Mouse (Mus musculus): ENCODE measurements at regions not wholly inside any gene's neighbourhood (a gene's known extent, or its start where the extent isn't known, plus 50 kb on each side); places are given as distances from the start of the nearest gene placed in this dataset.

DNA sequence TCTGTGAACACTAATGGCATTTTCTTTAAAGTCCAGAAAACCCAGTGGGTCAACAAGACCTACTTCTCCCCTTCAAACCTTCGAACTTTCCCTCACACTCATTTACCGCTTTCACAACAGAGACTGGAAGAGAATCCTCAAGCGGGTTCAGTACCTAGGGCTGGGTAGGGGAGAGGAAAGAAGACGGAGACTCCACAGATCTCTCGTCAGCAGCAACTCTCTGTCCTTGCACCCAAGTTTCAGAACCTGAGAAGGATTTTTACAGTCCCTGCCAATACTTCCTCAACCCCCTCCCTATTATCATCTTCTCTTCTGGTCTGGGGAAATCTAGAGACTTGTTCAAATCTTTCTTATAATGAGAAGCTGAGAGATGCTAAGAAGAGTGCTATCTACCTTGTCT lies 331.9 kb downstream of the Tns1 start:
- Histone ChIP-seq H3K4me1 (ENCODE audit: control insufficient read depth, insufficient read depth, low read length) (no peaks in the 10 kb centered on the region), H3K27me3 (ENCODE audit: control insufficient read depth, insufficient read depth, low read length) (no peaks in the 10 kb centered on the region), H3K27ac (ENCODE audit: low read length) (no peak overlapping the region), H3K4me3 (ENCODE audit: low read length) (no peak overlapping the region), H3K9ac (ENCODE audit: low read length) (no peak overlapping the region), H3K36me3 (ENCODE audit: control insufficient read depth, insufficient read depth) (no peaks in the 10 kb centered on the region), H3K4me2 (ENCODE audit: low read depth, low read length) (no peak overlapping the region), H3K9me3 (replicated peaks; ENCODE audit: control insufficient read depth, low read length) (no peaks in the 10 kb centered on the region)
- no peak for ATAC-seq (replicated peaks; ENCODE audit: extremely low read depth, insufficient read depth, low FRiP score)
- 91% methylated on average over 5 of the region's 5 CpGs for WGBS

- no peak overlapping the region for H3K27ac ChIP-seq (ENCODE audit: low read length)
These were observed 336.6 kb downstream of the Tns1 start for GRCm38 (mm10) chr1:73787666-73788065.

DNA sequence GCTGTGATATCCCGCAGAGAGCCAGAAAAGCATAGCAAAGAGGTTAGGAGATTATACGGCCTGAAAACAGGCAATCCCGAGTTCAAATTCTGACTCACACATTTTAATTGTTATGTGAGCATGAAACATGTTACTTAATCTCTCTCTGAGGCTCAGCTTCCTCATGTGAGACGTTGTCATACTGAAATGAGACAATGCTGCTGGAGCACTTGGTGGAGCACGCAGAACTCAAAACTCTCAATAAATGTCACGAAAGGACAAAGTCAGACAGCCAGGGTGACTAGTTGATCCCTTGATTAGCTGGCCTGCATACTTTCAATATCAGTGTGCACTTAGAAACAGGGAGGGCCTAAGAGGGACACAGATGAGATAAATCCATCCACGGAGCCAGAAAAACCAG lies 337.0 kb downstream of the Tns1 start:
- Histone ChIP-seq H3K36me3 (ENCODE audit: control insufficient read depth, insufficient read depth) (no peaks in the 10 kb centered on the region), H3K9me3 (replicated peaks; ENCODE audit: control insufficient read depth, low read length) (no peaks in the 10 kb centered on the region), H3K4me2 (ENCODE audit: low read depth, low read length) (no peak overlapping the region), H3K4me1 (ENCODE audit: control insufficient read depth, insufficient read depth, low read length) (no peaks in the 10 kb centered on the region), H3K4me3 (ENCODE audit: low read length) (no peak overlapping the region), H3K27me3 (ENCODE audit: control insufficient read depth, insufficient read depth, low read length) (no peaks in the 10 kb centered on the region), H3K27ac (ENCODE audit: low read length) (no peak overlapping the region), H3K9ac (ENCODE audit: low read length) (no peak overlapping the region)
- no peak for ATAC-seq (replicated peaks; ENCODE audit: extremely low read depth, insufficient read depth, low FRiP score)
- 67% methylated on average over 7 of the region's 7 CpGs for WGBS

More at GRCm38 (mm10) chr1:73787666-73788065, 336.6 kb downstream of the Tns1 start:
- Histone ChIP-seq H3K9ac (ENCODE audit: low read length) (no peak overlapping the region), H3K9me3 (replicated peaks; ENCODE audit: control insufficient read depth, low read length) (no peaks in the 10 kb centered on the region), H3K27me3 (ENCODE audit: control insufficient read depth, insufficient read depth, low read length) (no peaks in the 10 kb centered on the region), H3K4me1 (ENCODE audit: control insufficient read depth, insufficient read depth, low read length) (no peaks in the 10 kb centered on the region), H3K4me2 (ENCODE audit: low read depth, low read length) (no peak overlapping the region), H3K4me3 (ENCODE audit: low read length) (no peak overlapping the region), H3K36me3 (ENCODE audit: control insufficient read depth, insufficient read depth) (no peaks in the 10 kb centered on the region)
- no peak for ATAC-seq (replicated peaks; ENCODE audit: extremely low read depth, insufficient read depth, low FRiP score)
- WGBS: 74% methylated on average over 2 of the region's 2 CpGs

GRCm38 (mm10) chr1:73783303-73783702 lies 340.9 kb downstream of the Tns1 start:
- ATAC-seq (replicated peaks; ENCODE audit: extremely low read depth, insufficient read depth, low FRiP score): no peak
- no peaks in the 10 kb centered on the region for H3K9me3 ChIP-seq (replicated peaks; ENCODE audit: control insufficient read depth, low read length)
- 89% methylated on average over 2 of the region's 2 CpGs for WGBS

DNA sequence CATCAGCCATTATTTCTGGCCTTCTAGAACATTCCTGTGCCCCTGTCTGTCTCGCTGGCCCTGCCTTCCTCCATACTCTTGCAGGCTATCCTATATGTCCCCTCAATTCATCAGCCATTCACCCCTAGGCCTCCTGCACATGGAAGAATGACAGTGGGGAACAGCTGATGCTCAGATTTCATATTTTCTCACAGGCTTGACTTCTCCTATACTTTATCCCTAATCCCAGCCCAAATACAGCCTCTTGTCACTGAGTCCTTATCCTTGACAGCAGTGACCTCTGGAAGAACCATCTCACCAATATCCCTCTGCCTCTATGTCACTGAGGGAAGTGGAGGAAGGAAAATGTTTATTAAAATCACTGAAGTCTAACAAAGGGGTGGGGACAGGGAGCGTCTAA lies 341.4 kb downstream of the Tns1 start:
- WGBS: 73% methylated on average over 2 of the region's 2 CpGs
- H3K36me3 ChIP-seq (ENCODE audit: control insufficient read depth, insufficient read depth): no peaks in the 10 kb centered on the region
- H3K9me3 ChIP-seq (replicated peaks; ENCODE audit: control insufficient read depth, low read length): no peaks in the 10 kb centered on the region
- no peaks in the 10 kb centered on the region for H3K4me1 ChIP-seq (ENCODE audit: control insufficient read depth, insufficient read depth, low read length)
- no peak overlapping the region for H3K9ac ChIP-seq (ENCODE audit: low read length)
- no peak for ATAC-seq (replicated peaks; ENCODE audit: extremely low read depth, insufficient read depth, low FRiP score)
- H3K4me2 ChIP-seq (ENCODE audit: low read depth, low read length): no peak overlapping the region
- no peak overlapping the region for H3K27ac ChIP-seq (ENCODE audit: low read length)
- no peaks in the 10 kb centered on the region for H3K27me3 ChIP-seq (ENCODE audit: control insufficient read depth, insufficient read depth, low read length)
- no peak overlapping the region for H3K4me3 ChIP-seq (ENCODE audit: low read length)

More at GRCm38 (mm10) chr1:73783303-73783702, 340.9 kb downstream of the Tns1 start:
- H3K4me2 ChIP-seq (ENCODE audit: low read depth, low read length): no peak overlapping the region
- H3K9ac ChIP-seq (ENCODE audit: low read length): no peak overlapping the region
- no peaks in the 10 kb centered on the region for H3K4me1 ChIP-seq (ENCODE audit: control insufficient read depth, insufficient read depth, low read length)
- H3K4me3 ChIP-seq (ENCODE audit: low read length): no peak overlapping the region
- H3K27ac ChIP-seq (ENCODE audit: low read length): no peak overlapping the region
- H3K27me3 ChIP-seq (ENCODE audit: control insufficient read depth, insufficient read depth, low read length): no peaks in the 10 kb centered on the region
- no peaks in the 10 kb centered on the region for H3K36me3 ChIP-seq (ENCODE audit: control insufficient read depth, insufficient read depth)

- H3K4me1 ChIP-seq (ENCODE audit: control insufficient read depth, insufficient read depth, low read length): no peaks in the 10 kb centered on the region
- H3K9ac ChIP-seq (ENCODE audit: low read length): no peak overlapping the region
- H3K27me3 ChIP-seq (ENCODE audit: control insufficient read depth, insufficient read depth, low read length): no peaks in the 10 kb centered on the region
- no peaks in the 10 kb centered on the region for H3K36me3 ChIP-seq (ENCODE audit: control insufficient read depth, insufficient read depth)
- ATAC-seq (replicated peaks; ENCODE audit: extremely low read depth, insufficient read depth, low FRiP score): no peak
- no peak overlapping the region for H3K27ac ChIP-seq (ENCODE audit: low read length)
- H3K4me3 ChIP-seq (ENCODE audit: low read length): no peak overlapping the region
- 59% methylated on average over 5 of the region's 5 CpGs for WGBS
- H3K4me2 ChIP-seq (ENCODE audit: low read depth, low read length): no peak overlapping the region
- no peaks in the 10 kb centered on the region for H3K9me3 ChIP-seq (replicated peaks; ENCODE audit: control insufficient read depth, low read length)
These were observed 352.5 kb downstream of the Tns1 start for GRCm38 (mm10) chr1:73771773-73772172.

GRCm38 (mm10) chr1:73770631-73771030 lies 353.6 kb downstream of the Tns1 start:
- Histone ChIP-seq H3K36me3 (ENCODE audit: control insufficient read depth, insufficient read depth) (no peaks in the 10 kb centered on the region), H3K9me3 (replicated peaks; ENCODE audit: control insufficient read depth, low read length) (no peaks in the 10 kb centered on the region), H3K4me1 (ENCODE audit: control insufficient read depth, insufficient read depth, low read length) (no peaks in the 10 kb centered on the region), H3K27ac (ENCODE audit: low read length) (no peak overlapping the region), H3K4me3 (ENCODE audit: low read length) (no peak overlapping the region), H3K9ac (ENCODE audit: low read length) (no peak overlapping the region), H3K4me2 (ENCODE audit: low read depth, low read length) (no peak overlapping the region), H3K27me3 (ENCODE audit: control insufficient read depth, insufficient read depth, low read length) (no peaks in the 10 kb centered on the region)
- ATAC-seq (replicated peaks; ENCODE audit: extremely low read depth, insufficient read depth, low FRiP score): no peak
- WGBS: 73% methylated on average over 5 of the region's 5 CpGs

DNA sequence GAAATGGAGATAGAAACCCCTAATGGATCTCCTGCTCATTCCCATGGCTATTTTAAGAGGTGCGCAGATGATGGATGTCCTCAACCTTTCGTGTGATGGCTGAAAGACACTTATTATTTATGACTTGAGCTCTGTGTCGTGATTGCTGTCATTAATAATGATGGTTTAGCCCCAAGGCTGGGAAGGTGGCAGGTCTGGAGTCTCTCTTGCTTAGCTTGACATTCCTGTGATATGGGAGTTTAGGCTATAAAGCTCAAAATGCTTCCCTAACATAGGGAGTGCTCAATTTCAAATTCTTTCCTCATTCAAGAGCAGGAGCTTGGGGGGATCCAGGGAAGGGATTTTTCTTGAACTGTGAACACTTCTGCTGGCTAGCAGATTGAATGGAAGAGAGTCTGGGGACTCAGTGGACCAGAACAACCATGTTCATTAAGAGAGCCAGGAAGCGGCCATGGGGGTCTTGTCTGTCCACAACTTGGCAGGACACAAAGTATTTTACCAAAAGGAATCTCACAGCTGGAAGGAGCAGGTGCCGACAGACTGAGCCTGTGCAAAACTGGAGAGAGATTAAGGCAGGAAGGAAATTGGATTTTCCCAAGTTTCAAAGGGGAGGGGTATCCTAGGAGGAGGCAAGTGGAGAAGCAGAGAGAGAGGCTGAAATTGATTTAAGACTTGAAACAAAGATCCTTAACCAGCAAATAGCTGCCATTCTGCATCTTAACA lies 359.5 kb downstream of the Tns1 start:
- no peaks in the 10 kb centered on the region for H3K36me3 ChIP-seq (ENCODE audit: control insufficient read depth, insufficient read depth)
- H3K4me1 ChIP-seq (ENCODE audit: control insufficient read depth, insufficient read depth, low read length): no peaks in the 10 kb centered on the region
- no peak overlapping the region for H3K27ac ChIP-seq (ENCODE audit: low read length)
- no peaks in the 10 kb centered on the region for H3K9me3 ChIP-seq (replicated peaks; ENCODE audit: control insufficient read depth, low read length)
- no peak overlapping the region for H3K9ac ChIP-seq (ENCODE audit: low read length)
- H3K27me3 ChIP-seq (ENCODE audit: control insufficient read depth, insufficient read depth, low read length): no peaks in the 10 kb centered on the region
- H3K4me2 ChIP-seq (ENCODE audit: low read depth, low read length): no peak overlapping the region
- ATAC-seq (replicated peaks; ENCODE audit: extremely low read depth, insufficient read depth, low FRiP score): no peak
- WGBS: 49% methylated on average over 5 of the region's 5 CpGs
- no peak overlapping the region for H3K4me3 ChIP-seq (ENCODE audit: low read length)

DNA sequence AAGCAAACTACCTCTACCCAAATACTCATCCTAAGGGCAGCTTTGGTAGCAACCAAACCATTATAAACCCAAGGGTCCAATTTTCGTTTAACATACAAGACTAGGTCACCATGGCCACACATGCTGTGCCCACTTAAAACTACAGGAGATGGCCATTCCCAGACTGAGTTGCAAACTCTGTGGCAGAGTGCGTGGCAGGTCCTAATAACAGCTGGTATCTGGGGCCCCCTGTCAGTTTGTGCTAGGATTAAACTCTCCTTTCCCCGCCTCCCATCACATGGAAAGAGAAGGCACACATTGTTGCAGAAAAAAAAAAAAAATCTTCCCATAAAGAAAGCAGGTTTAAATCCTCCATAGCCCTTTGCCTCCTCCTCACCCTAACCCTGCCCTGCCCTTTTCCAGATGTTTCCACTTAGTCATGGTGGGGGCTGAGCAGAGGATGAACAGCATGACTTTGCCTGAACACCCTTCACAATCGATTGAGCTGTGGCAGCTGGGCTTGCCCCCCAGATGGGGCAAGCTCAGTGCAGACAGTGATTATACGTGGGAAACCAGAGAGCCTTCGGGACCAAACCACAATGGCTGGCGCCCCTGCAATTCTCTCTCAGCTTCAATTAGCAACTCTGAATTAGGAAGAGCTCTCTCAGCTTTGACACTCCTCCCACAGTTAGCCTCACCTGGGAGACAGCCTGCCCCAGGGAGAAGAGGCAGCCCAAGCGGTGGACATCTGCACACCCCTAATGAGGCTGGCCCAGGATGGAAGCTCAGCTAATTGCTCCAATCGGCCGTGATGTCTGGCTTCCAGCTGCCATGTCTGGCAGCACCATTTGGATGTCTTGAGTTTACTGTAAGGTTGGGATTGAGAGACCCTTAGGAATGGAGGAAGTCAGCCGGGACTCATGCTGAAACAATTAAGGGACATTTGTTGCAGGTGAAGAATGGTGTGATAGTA lies 365.9 kb downstream of the Tns1 start:
- no peaks in the 10 kb centered on the region for H3K36me3 ChIP-seq (ENCODE audit: control insufficient read depth, insufficient read depth)
- H3K9ac ChIP-seq (ENCODE audit: low read length): no peak overlapping the region
- H3K4me1 ChIP-seq (ENCODE audit: control insufficient read depth, insufficient read depth, low read length): no peaks in the 10 kb centered on the region
- WGBS: 48% methylated on average over 11 of the region's 11 CpGs
- ATAC-seq (replicated peaks; ENCODE audit: extremely low read depth, insufficient read depth, low FRiP score): no peak
- H3K9me3 ChIP-seq (replicated peaks; ENCODE audit: control insufficient read depth, low read length): no peaks in the 10 kb centered on the region
- H3K27ac ChIP-seq (ENCODE audit: low read length): no peak overlapping the region
- H3K4me2 ChIP-seq (ENCODE audit: low read depth, low read length): no peak overlapping the region
- H3K4me3 ChIP-seq (ENCODE audit: low read length): no peak overlapping the region
- no peaks in the 10 kb centered on the region for H3K27me3 ChIP-seq (ENCODE audit: control insufficient read depth, insufficient read depth, low read length)

Data from heart, embryonic 16.5 days (tissue).